Mouse (Mus musculus) spleen, postnatal 10 days (tissue): ENCODE measurements around the gene St5.

Experiments used
- DNase-seq, 2 experiments: peaks; one replicate each; pipeline ENCODE4 v3.0.0; 2021 to 2022; ENCODE audit warnings: low spot score in 2 of 2

St5 gene

GRCm38 (mm10) chr7:109700213-109700612, 3.2 kb downstream of the St5 start:
- DNase-seq, result peak in 1 of 2 experiments; percentile 41

GRCm38 (mm10) chr7:109695339-109695726, 8.1 kb downstream of the St5 start:
- DNase-seq, result no peak

- DNase-seq, result no peak
These were observed 8.6 kb downstream of the St5 start for GRCm38 (mm10) chr7:109694576-109695338.

GRCm38 (mm10) chr7:109690961-109691360, 12.4 kb downstream of the St5 start:
- no peak for DNase-seq

- DNase-seq, result no peak
These were observed 13.3 kb downstream of the St5 start for GRCm38 (mm10) chr7:109690101-109690500.

GRCm38 (mm10) chr7:109686585-109687128, 16.7 kb downstream of the St5 start:
- DNase-seq, result no peak

GRCm38 (mm10) chr7:109680879-109681278, 22.5 kb downstream of the St5 start:
- no peak for DNase-seq

- DNase-seq, result no peak
These were observed 23.1 kb downstream of the St5 start for GRCm38 (mm10) chr7:109680284-109680683.

GRCm38 (mm10) chr7:109674944-109675628, 28.3 kb downstream of the St5 start:
- DNase-seq, result no peak

- peak; percentile 11 to 46 for DNase-seq
These were observed 31.6 kb downstream of the St5 start for GRCm38 (mm10) chr7:109671581-109672471.

- no peak for DNase-seq
These were observed 33.8 kb downstream of the St5 start for GRCm38 (mm10) chr7:109669426-109670170.

GRCm38 (mm10) chr7:109666664-109667063, 36.7 kb downstream of the St5 start:
- no peak for DNase-seq

- no peak for DNase-seq
These were observed 40.8 kb downstream of the St5 start for GRCm38 (mm10) chr7:109662626-109663025.

GRCm38 (mm10) chr7:109659278-109659677, 44.1 kb downstream of the St5 start:
- no peak for DNase-seq

GRCm38 (mm10) chr7:109657884-109658283, 45.5 kb downstream of the St5 start:
- DNase-seq, result no peak

GRCm38 (mm10) chr7:109654871-109655270, 48.5 kb downstream of the St5 start:
- DNase-seq, result no peak

GRCm38 (mm10) chr7:109648812-109649594, 54.4 kb downstream of the St5 start:
- DNase-seq, result no peak

GRCm38 (mm10) chr7:109646574-109646973, 56.8 kb downstream of the St5 start:
- no peak for DNase-seq

- DNase-seq, result no peak
These were observed 60.0 kb downstream of the St5 start for GRCm38 (mm10) chr7:109643305-109643994.

GRCm38 (mm10) chr7:109641963-109642362, 61.4 kb downstream of the St5 start:
- no peak for DNase-seq
